Mouse (Mus musculus): ENCODE data around the gene Rgs5. TPM values are rescaled to one million over a fixed set of nuclear protein-coding genes. Genes with fewer than 3 reads are reported as not detected.

Gene Rgs5
- polyA plus RNA-seq, 1 experiment from 2014 or later = 5.4 TPM

GRCm38 (mm10) chr1:169672272-169672671, 17.0 kb downstream of the Rgs5 start:
- Histone ChIP-seq H3K9me3 (ENCODE audit: control insufficient read depth, low read length) (no peaks in the 10 kb centered on the region), H3K27ac (ENCODE audit: low read depth, low read length) (no peak overlapping the region), H3K4me3 (ENCODE audit: low read depth, low read length) (no peak overlapping the region), H3K9ac (ENCODE audit: low read depth, low read length) (no peak overlapping the region), H3K4me1 (replicated peaks; ENCODE audit: control insufficient read depth, insufficient read depth, low read length) (no peaks in the 10 kb centered on the region), H3K36me3 (ENCODE audit: control insufficient read depth, insufficient read depth, low read length) (no peaks in the 10 kb centered on the region), H3K27me3 (replicated peaks; ENCODE audit: control insufficient read depth, insufficient read depth, low read length) (no peaks in the 10 kb centered on the region), H3K4me2 (no peak overlapping the region)
- DNase-seq (ENCODE audit: low spot score) (no peak), ATAC-seq (replicated peaks; ENCODE audit: low FRiP score) (no peak)
- 76% methylated on average over 4 of the region's 4 CpGs for WGBS

- H3K9ac ChIP-seq (ENCODE audit: low read depth, low read length) = no peak overlapping the region
- DNase-seq (ENCODE audit: low spot score) (no peak), ATAC-seq (replicated peaks; ENCODE audit: low FRiP score) (no peak)
- H3K4me3 ChIP-seq (ENCODE audit: low read depth, low read length) = no peak overlapping the region
- H3K27me3 ChIP-seq (replicated peaks; ENCODE audit: control insufficient read depth, insufficient read depth, low read length) = no peaks in the 10 kb centered on the region
- WGBS = 55% methylated on average over 3 of the region's 3 CpGs
- H3K9me3 ChIP-seq (ENCODE audit: control insufficient read depth, low read length) = no peaks in the 10 kb centered on the region
- H3K4me2 ChIP-seq = no peak overlapping the region
- no peaks in the 10 kb centered on the region for H3K36me3 ChIP-seq (ENCODE audit: control insufficient read depth, insufficient read depth, low read length)
- no peaks in the 10 kb centered on the region for H3K4me1 ChIP-seq (replicated peaks; ENCODE audit: control insufficient read depth, insufficient read depth, low read length)
- no peak overlapping the region for H3K27ac ChIP-seq (ENCODE audit: low read depth, low read length)
Measured at GRCm38 (mm10) chr1:169674116-169674515, 18.8 kb downstream of the Rgs5 start.

GRCm38 (mm10) chr1:169676751-169677150, 21.4 kb downstream of the Rgs5 start:
- DNase-seq (ENCODE audit: low spot score) (no peak), ATAC-seq (replicated peaks; ENCODE audit: low FRiP score) (no peak)
- H3K4me3 ChIP-seq (ENCODE audit: low read depth, low read length) = no peak overlapping the region
- no peaks in the 10 kb centered on the region for H3K27me3 ChIP-seq (replicated peaks; ENCODE audit: control insufficient read depth, insufficient read depth, low read length)
- H3K9ac ChIP-seq (ENCODE audit: low read depth, low read length) = no peak overlapping the region
- H3K4me2 ChIP-seq = no peak overlapping the region
- no peaks in the 10 kb centered on the region for H3K4me1 ChIP-seq (replicated peaks; ENCODE audit: control insufficient read depth, insufficient read depth, low read length)
- H3K9me3 ChIP-seq (ENCODE audit: control insufficient read depth, low read length) = no peaks in the 10 kb centered on the region
- H3K36me3 ChIP-seq (ENCODE audit: control insufficient read depth, insufficient read depth, low read length) = no peaks in the 10 kb centered on the region
- no peak overlapping the region for H3K27ac ChIP-seq (ENCODE audit: low read depth, low read length)
- WGBS = 80% methylated on average over 1 of the region's 1 CpGs

- DNase-seq (ENCODE audit: low spot score) (no peak), ATAC-seq (replicated peaks; ENCODE audit: low FRiP score) (no peak)
- H3K27me3 ChIP-seq (replicated peaks; ENCODE audit: control insufficient read depth, insufficient read depth, low read length) = no peaks in the 10 kb centered on the region
- H3K27ac ChIP-seq (ENCODE audit: low read depth, low read length) = no peak overlapping the region
- H3K9ac ChIP-seq (ENCODE audit: low read depth, low read length) = no peak overlapping the region
- H3K36me3 ChIP-seq (ENCODE audit: control insufficient read depth, insufficient read depth, low read length) = no peaks in the 10 kb centered on the region
- 73% methylated on average over 9 of the region's 9 CpGs for WGBS
- H3K9me3 ChIP-seq (ENCODE audit: control insufficient read depth, low read length) = no peaks in the 10 kb centered on the region
- H3K4me2 ChIP-seq = no peak overlapping the region
- H3K4me3 ChIP-seq (ENCODE audit: low read depth, low read length) = no peak overlapping the region
- no peaks in the 10 kb centered on the region for H3K4me1 ChIP-seq (replicated peaks; ENCODE audit: control insufficient read depth, insufficient read depth, low read length)
Measured at GRCm38 (mm10) chr1:169680455-169681208, 25.3 kb downstream of the Rgs5 start.

- no peak for DNase-seq (ENCODE audit: low spot score)
- Histone ChIP-seq H3K4me1 (replicated peaks; ENCODE audit: control insufficient read depth, insufficient read depth, low read length) (no peaks in the 10 kb centered on the region), H3K27me3 (replicated peaks; ENCODE audit: control insufficient read depth, insufficient read depth, low read length) (no peaks in the 10 kb centered on the region), H3K9ac (ENCODE audit: low read depth, low read length) (no peak overlapping the region), H3K9me3 (ENCODE audit: control insufficient read depth, low read length) (no peaks in the 10 kb centered on the region), H3K4me3 (ENCODE audit: low read depth, low read length) (no peak overlapping the region), H3K27ac (ENCODE audit: low read depth, low read length) (no peak overlapping the region), H3K36me3 (ENCODE audit: control insufficient read depth, insufficient read depth, low read length) (no peaks in the 10 kb centered on the region), H3K4me2 (no peak overlapping the region)
- no peak for ATAC-seq (replicated peaks; ENCODE audit: low FRiP score)
- WGBS = 73% methylated on average over 7 of the region's 7 CpGs
Measured at GRCm38 (mm10) chr1:169682775-169683497, 27.6 kb downstream of the Rgs5 start.

GRCm38 (mm10) chr1:169685257-169685656, 30.0 kb downstream of the Rgs5 start:
- no peaks in the 10 kb centered on the region for H3K27me3 ChIP-seq (replicated peaks; ENCODE audit: control insufficient read depth, insufficient read depth, low read length)
- ATAC-seq (replicated peaks; ENCODE audit: low FRiP score) (no peak), DNase-seq (ENCODE audit: low spot score) (no peak)
- H3K4me3 ChIP-seq (ENCODE audit: low read depth, low read length) = no peak overlapping the region
- H3K27ac ChIP-seq (ENCODE audit: low read depth, low read length) = no peak overlapping the region
- H3K4me1 ChIP-seq (replicated peaks; ENCODE audit: control insufficient read depth, insufficient read depth, low read length) = no peaks in the 10 kb centered on the region
- no peaks in the 10 kb centered on the region for H3K9me3 ChIP-seq (ENCODE audit: control insufficient read depth, low read length)
- no peak overlapping the region for H3K4me2 ChIP-seq
- H3K36me3 ChIP-seq (ENCODE audit: control insufficient read depth, insufficient read depth, low read length) = no peaks in the 10 kb centered on the region
- 72% methylated on average over 5 of the region's 5 CpGs for WGBS
- H3K9ac ChIP-seq (ENCODE audit: low read depth, low read length) = no peak overlapping the region

GRCm38 (mm10) chr1:169693040-169693439, 37.7 kb downstream of the Rgs5 start:
- WGBS = 87% methylated on average over 2 of the region's 2 CpGs
- Histone ChIP-seq H3K9ac (ENCODE audit: low read depth, low read length) (no peak overlapping the region), H3K36me3 (ENCODE audit: control insufficient read depth, insufficient read depth, low read length) (no peaks in the 10 kb centered on the region), H3K27ac (ENCODE audit: low read depth, low read length) (no peak overlapping the region), H3K9me3 (ENCODE audit: control insufficient read depth, low read length) (no peaks in the 10 kb centered on the region), H3K4me2 (no peak overlapping the region), H3K27me3 (replicated peaks; ENCODE audit: control insufficient read depth, insufficient read depth, low read length) (no peaks in the 10 kb centered on the region), H3K4me1 (replicated peaks; ENCODE audit: control insufficient read depth, insufficient read depth, low read length) (no peaks in the 10 kb centered on the region), H3K4me3 (ENCODE audit: low read depth, low read length) (no peak overlapping the region)
- ATAC-seq (replicated peaks; ENCODE audit: low FRiP score) (no peak), DNase-seq (ENCODE audit: low spot score) (no peak)

GRCm38 (mm10) chr1:169693537-169693936, 38.2 kb downstream of the Rgs5 start:
- 72% methylated on average over 3 of the region's 3 CpGs for WGBS
- no peaks in the 10 kb centered on the region for H3K9me3 ChIP-seq (ENCODE audit: control insufficient read depth, low read length)
- H3K27me3 ChIP-seq (replicated peaks; ENCODE audit: control insufficient read depth, insufficient read depth, low read length) = no peaks in the 10 kb centered on the region
- no peak overlapping the region for H3K9ac ChIP-seq (ENCODE audit: low read depth, low read length)
- no peaks in the 10 kb centered on the region for H3K36me3 ChIP-seq (ENCODE audit: control insufficient read depth, insufficient read depth, low read length)
- H3K4me1 ChIP-seq (replicated peaks; ENCODE audit: control insufficient read depth, insufficient read depth, low read length) = no peaks in the 10 kb centered on the region
- ATAC-seq (replicated peaks; ENCODE audit: low FRiP score) = no peak
- no peak overlapping the region for H3K4me3 ChIP-seq (ENCODE audit: low read depth, low read length)
- H3K4me2 ChIP-seq = no peak overlapping the region
- DNase-seq (ENCODE audit: low spot score) = no peak
- no peak overlapping the region for H3K27ac ChIP-seq (ENCODE audit: low read depth, low read length)

- Histone ChIP-seq H3K4me1 (replicated peaks; ENCODE audit: control insufficient read depth, insufficient read depth, low read length) (no peaks in the 10 kb centered on the region), H3K4me3 (ENCODE audit: low read depth, low read length) (no peak overlapping the region), H3K36me3 (ENCODE audit: control insufficient read depth, insufficient read depth, low read length) (no peaks in the 10 kb centered on the region), H3K9ac (ENCODE audit: low read depth, low read length) (no peak overlapping the region), H3K27ac (ENCODE audit: low read depth, low read length) (no peak overlapping the region), H3K27me3 (replicated peaks; ENCODE audit: control insufficient read depth, insufficient read depth, low read length) (no peaks in the 10 kb centered on the region), H3K9me3 (ENCODE audit: control insufficient read depth, low read length) (no peaks in the 10 kb centered on the region), H3K4me2 (no peak overlapping the region)
- 77% methylated on average over 3 of the region's 3 CpGs for WGBS
- no peak for DNase-seq (ENCODE audit: low spot score)
- ATAC-seq (replicated peaks; ENCODE audit: low FRiP score) = no peak
Measured at GRCm38 (mm10) chr1:169695356-169695755, 40.1 kb downstream of the Rgs5 start.

All from liver, embryonic 11.5 days (tissue).